Mouse (Mus musculus): ENCODE data around the gene Pitpnc1. TPM values are rescaled to one million over a fixed set of nuclear protein-coding genes. Genes with fewer than 3 reads are reported as not detected.
A peak's percentile ranks its signal among the peaks of the same experiment; 100 is the strongest.

Pitpnc1 gene
- polyA plus RNA-seq, 1 experiment: 11.3 TPM

DNA sequence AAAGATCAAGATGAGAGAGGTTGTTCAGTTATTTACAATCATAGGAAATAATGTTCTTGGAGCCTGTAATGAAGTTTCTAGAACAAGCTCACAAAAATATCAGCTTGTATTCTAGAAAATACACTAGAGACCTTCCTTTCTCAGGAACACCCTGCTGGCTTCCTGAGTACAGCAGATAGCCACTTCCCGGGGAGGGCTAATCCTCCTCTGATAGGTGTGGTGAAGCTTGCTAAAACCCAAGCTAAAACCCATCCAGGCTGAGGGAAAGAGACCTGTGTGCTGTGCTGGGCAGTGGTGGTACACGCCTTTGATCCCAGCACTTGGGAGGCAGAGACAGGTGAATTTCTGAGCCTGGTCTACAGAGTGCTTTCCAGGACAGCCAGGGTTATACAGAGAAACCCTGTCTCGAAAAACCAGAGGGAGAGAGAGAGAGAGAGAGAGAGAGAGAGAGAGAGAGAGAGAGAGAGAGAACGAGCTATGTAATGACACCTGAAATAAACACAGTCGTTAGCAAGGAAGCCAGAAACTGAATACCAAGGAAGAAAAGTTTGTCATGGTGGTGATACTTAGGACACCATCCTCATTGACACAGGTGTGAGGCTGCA is 48.6 kb downstream of the Pitpnc1 start:
- TF ChIP-seq POLR2A (IDR thresholded peaks at IDR 0.05; ENCODE audit: control insufficient read depth, extremely low read depth, insufficient read depth, low read length, poor library complexity) (no peak), CTCF (IDR thresholded peaks at IDR 0.05; ENCODE audit: borderline replicate concordance, control insufficient read depth, extremely low read depth, insufficient read depth, low read length, poor library complexity) (no peak)
- DNase-seq: peak; percentile 34
- Histone ChIP-seq H3K4me3 (ENCODE audit: control insufficient read depth, insufficient read depth, low read length) (no peak overlapping the region), H3K27ac (ENCODE audit: control insufficient read depth, insufficient read depth, low read length) (peak overlapping the region; percentile 26), H3K4me1 (replicated peaks; ENCODE audit: control insufficient read depth, insufficient read depth, low read length) (peaks cover 23% of the 10 kb centered on the region), H3K36me3 (ENCODE audit: control insufficient read depth, insufficient read depth, low read length) (no peaks in the 10 kb centered on the region), H3K27me3 (ENCODE audit: control insufficient read depth, insufficient read depth, low read length) (no peaks in the 10 kb centered on the region)
- 7% methylated on average over 5 of the region's 5 CpGs for WGBS

GRCm38 (mm10) chr11:107419925-107420324 is 50.6 kb downstream of the Pitpnc1 start:
- TF ChIP-seq POLR2A (IDR thresholded peaks at IDR 0.05; ENCODE audit: control insufficient read depth, extremely low read depth, insufficient read depth, low read length, poor library complexity) (no peak), CTCF (IDR thresholded peaks at IDR 0.05; ENCODE audit: borderline replicate concordance, control insufficient read depth, extremely low read depth, insufficient read depth, low read length, poor library complexity) (no peak)
- no peak for DNase-seq
- Histone ChIP-seq H3K27me3 (ENCODE audit: control insufficient read depth, insufficient read depth, low read length) (no peaks in the 10 kb centered on the region), H3K4me3 (ENCODE audit: control insufficient read depth, insufficient read depth, low read length) (no peak overlapping the region), H3K4me1 (replicated peaks; ENCODE audit: control insufficient read depth, insufficient read depth, low read length) (peaks cover 32% of the 10 kb centered on the region), H3K27ac (ENCODE audit: control insufficient read depth, insufficient read depth, low read length) (no peak overlapping the region), H3K36me3 (ENCODE audit: control insufficient read depth, insufficient read depth, low read length) (no peaks in the 10 kb centered on the region)
- WGBS: 82% methylated on average over 7 of the region's 7 CpGs

DNA sequence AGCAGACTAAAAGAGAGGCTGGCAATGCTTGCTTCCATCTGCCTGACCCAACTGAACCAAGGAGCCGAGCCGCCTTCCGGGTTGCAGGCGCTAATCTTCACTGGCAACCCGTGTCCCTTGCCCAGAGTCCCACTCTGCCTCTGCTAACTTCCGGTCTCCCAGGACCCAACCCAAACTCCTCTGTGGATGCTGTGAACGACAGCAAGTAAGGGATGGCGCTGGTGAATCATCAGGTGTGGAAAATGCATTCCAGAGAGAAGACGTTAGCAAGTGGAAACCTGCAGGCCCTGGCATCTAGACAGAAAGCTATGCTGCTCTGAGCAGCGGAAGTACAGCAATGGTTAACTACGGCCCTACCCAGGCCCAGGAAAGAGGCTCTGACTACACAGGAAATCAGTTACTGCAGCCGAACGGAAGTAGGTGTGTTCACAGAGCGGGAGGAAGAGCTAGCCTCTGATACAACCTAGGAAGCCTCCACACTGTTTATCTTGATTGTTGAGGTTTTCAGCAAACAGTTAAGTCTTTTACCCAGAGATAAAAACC is 53.4 kb downstream of the Pitpnc1 start:
- H3K4me3 ChIP-seq (ENCODE audit: control insufficient read depth, insufficient read depth, low read length): peak overlapping the region; percentile 55
- peak; percentile 32; the same call in 1 of the 2 replicates for TF ChIP-seq POLR2A (IDR thresholded peaks at IDR 0.05; ENCODE audit: control insufficient read depth, extremely low read depth, insufficient read depth, low read length, poor library complexity)
- no peak for TF ChIP-seq CTCF (IDR thresholded peaks at IDR 0.05; ENCODE audit: borderline replicate concordance, control insufficient read depth, extremely low read depth, insufficient read depth, low read length, poor library complexity)
- peaks cover 37% of the 10 kb centered on the region for H3K4me1 ChIP-seq (replicated peaks; ENCODE audit: control insufficient read depth, insufficient read depth, low read length)
- DNase-seq: peak; percentile 84
- 4% methylated on average over 14 of the region's 14 CpGs for WGBS
- peak overlapping the region; percentile 99 for H3K27ac ChIP-seq (ENCODE audit: control insufficient read depth, insufficient read depth, low read length)
- no peaks in the 10 kb centered on the region for H3K27me3 ChIP-seq (ENCODE audit: control insufficient read depth, insufficient read depth, low read length)
- H3K36me3 ChIP-seq (ENCODE audit: control insufficient read depth, insufficient read depth, low read length): no peaks in the 10 kb centered on the region

GRCm38 (mm10) chr11:107416561-107416926 is 54.0 kb downstream of the Pitpnc1 start:
- TF ChIP-seq POLR2A (IDR thresholded peaks at IDR 0.05; ENCODE audit: control insufficient read depth, extremely low read depth, insufficient read depth, low read length, poor library complexity) (no peak), CTCF (IDR thresholded peaks at IDR 0.05; ENCODE audit: borderline replicate concordance, control insufficient read depth, extremely low read depth, insufficient read depth, low read length, poor library complexity) (no peak)
- Histone ChIP-seq H3K4me3 (ENCODE audit: control insufficient read depth, insufficient read depth, low read length) (no peak overlapping the region), H3K27me3 (ENCODE audit: control insufficient read depth, insufficient read depth, low read length) (no peaks in the 10 kb centered on the region), H3K27ac (ENCODE audit: control insufficient read depth, insufficient read depth, low read length) (peak overlapping the region; percentile 99), H3K36me3 (ENCODE audit: control insufficient read depth, insufficient read depth, low read length) (no peaks in the 10 kb centered on the region), H3K4me1 (replicated peaks; ENCODE audit: control insufficient read depth, insufficient read depth, low read length) (peaks cover 33% of the 10 kb centered on the region)
- DNase-seq: no peak
- 15% methylated on average over 4 of the region's 4 CpGs for WGBS

DNA sequence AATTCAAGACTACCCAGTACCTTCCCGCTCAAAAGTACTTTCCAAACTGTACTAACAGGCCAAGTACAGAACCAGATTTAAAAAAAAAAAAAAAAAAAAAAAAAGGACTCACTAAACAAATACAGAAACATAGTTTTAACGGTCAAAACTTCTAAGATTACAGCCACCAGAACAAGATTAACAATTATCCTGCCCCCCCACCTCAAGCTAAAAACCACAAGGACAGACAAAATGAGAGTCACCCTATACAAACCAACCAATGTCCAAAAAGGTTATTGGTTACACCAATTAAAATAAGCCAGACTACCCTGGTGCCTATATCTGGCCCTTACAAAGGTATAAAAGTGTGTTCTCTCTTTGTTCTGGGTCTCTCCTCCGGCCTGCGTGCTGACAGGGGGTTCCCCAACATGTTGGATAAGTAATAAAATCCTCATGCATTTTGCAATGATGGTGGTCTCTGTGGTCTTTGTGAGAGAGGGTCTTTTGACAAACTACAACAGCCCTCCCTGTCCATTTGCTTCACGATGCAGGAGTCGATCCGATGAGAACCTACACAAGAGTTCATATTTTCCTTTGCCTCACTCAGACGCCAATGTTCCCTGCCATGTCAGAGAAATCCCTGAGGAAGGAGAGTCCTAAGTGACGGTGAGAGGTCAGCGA is 54.5 kb downstream of the Pitpnc1 start:
- DNase-seq: no peak
- no peak for TF ChIP-seq POLR2A (IDR thresholded peaks at IDR 0.05; ENCODE audit: control insufficient read depth, extremely low read depth, insufficient read depth, low read length, poor library complexity)
- WGBS: 64% methylated on average over 10 of the region's 10 CpGs
- Histone ChIP-seq H3K27ac (ENCODE audit: control insufficient read depth, insufficient read depth, low read length) (peak overlapping the region; percentile 99), H3K4me3 (ENCODE audit: control insufficient read depth, insufficient read depth, low read length) (no peak overlapping the region), H3K36me3 (ENCODE audit: control insufficient read depth, insufficient read depth, low read length) (no peaks in the 10 kb centered on the region), H3K4me1 (replicated peaks; ENCODE audit: control insufficient read depth, insufficient read depth, low read length) (peaks cover 30% of the 10 kb centered on the region), H3K27me3 (ENCODE audit: control insufficient read depth, insufficient read depth, low read length) (no peaks in the 10 kb centered on the region)

GRCm38 (mm10) chr11:107414996-107415747 is 55.3 kb downstream of the Pitpnc1 start:
- H3K4me1 ChIP-seq (replicated peaks; ENCODE audit: control insufficient read depth, insufficient read depth, low read length): peaks cover 31% of the 10 kb centered on the region
- H3K27ac ChIP-seq (ENCODE audit: control insufficient read depth, insufficient read depth, low read length): no peak overlapping the region
- H3K27me3 ChIP-seq (ENCODE audit: control insufficient read depth, insufficient read depth, low read length): no peaks in the 10 kb centered on the region
- DNase-seq: no peak
- WGBS: 91% methylated on average over 11 of the region's 11 CpGs
- no peaks in the 10 kb centered on the region for H3K36me3 ChIP-seq (ENCODE audit: control insufficient read depth, insufficient read depth, low read length)
- TF ChIP-seq POLR2A (IDR thresholded peaks at IDR 0.05; ENCODE audit: control insufficient read depth, extremely low read depth, insufficient read depth, low read length, poor library complexity) (no peak), CTCF (IDR thresholded peaks at IDR 0.05; ENCODE audit: borderline replicate concordance, control insufficient read depth, extremely low read depth, insufficient read depth, low read length, poor library complexity) (no peak)
- no peak overlapping the region for H3K4me3 ChIP-seq (ENCODE audit: control insufficient read depth, insufficient read depth, low read length)

All from thymus, adult 2 months (tissue).